Mouse (Mus musculus) bone marrow macrophage, adult 2 months (primary cell): ENCODE measurements around the gene Ubash3b. TPM values are rescaled to one million over a fixed set of nuclear protein-coding genes. Genes with fewer than 3 reads are reported as not detected.

ENCODE experiments used
- H3K27ac ChIP-seq: 2 replicates; pipeline ENCODE4 v1.5.1; 2012; ENCODE audit warnings: low read depth, low read length; ENCODE audit not compliant: insufficient read depth
- H3K4me1 ChIP-seq: 2 replicates; pipeline ENCODE4 v1.6.1; 2012; ENCODE audit warnings: low read length; ENCODE audit not compliant: control insufficient read depth, insufficient read depth
- H3K4me3 ChIP-seq: 2 replicates; pipeline ENCODE4 v1.5.1; 2012; ENCODE audit warnings: mild to moderate bottlenecking, low read length, moderate library complexity; ENCODE audit not compliant: insufficient read depth
- CTCF ChIP-seq: IDR thresholded peaks from 2 replicates; pipeline ENCODE4 v1.5.1; 2012; ENCODE audit warnings: low read depth, mild to moderate bottlenecking, low read length, moderate library complexity
- POLR2A ChIP-seq: IDR thresholded peaks from 2 replicates; pipeline ENCODE4 v1.6.1; 2012; ENCODE audit warnings: mild to moderate bottlenecking, low read depth, low read length, borderline replicate concordance
- polyA plus RNA-seq: library from polyadenylated mRNA; stranded (reverse); fragments of >200 nt; gene quantifications from 2 replicates; pipeline ENCODE4 v1.2.4, GENCODE M21; 2012; ENCODE audit not compliant: missing spikeins, insufficient read depth, insufficient read length

Ubash3b gene
- polyA plus RNA-seq, 1 experiment = 19.7 TPM

- TF ChIP-seq CTCF (no peak), POLR2A (no peak)
- H3K4me3 ChIP-seq = no peak overlapping the region
These were observed 177.2 kb downstream of the Ubash3b start for GRCm38 (mm10) chr9:40984313-40984712.

DNA sequence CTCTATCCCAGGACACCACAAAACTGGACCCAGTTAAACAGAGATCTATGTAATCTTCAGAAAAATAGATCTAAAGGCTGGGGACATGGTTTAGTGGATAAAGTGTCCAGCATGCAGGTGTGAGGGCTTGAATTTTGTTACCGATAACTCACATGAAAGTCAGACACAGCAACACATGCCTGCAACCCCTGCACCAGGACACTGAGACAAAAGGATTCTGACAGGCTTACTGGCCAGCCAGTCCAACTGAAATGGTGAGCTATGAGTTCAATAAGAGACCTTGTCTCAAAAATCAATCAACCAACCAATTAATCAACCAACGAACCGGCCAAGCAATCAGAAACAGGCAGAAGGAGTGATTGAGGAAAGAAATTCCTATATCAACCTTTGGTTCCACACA is 177.7 kb downstream of the Ubash3b start:
- H3K4me3 ChIP-seq = no peak overlapping the region
- H3K4me1 ChIP-seq = no peaks in the 10 kb centered on the region
- no peak overlapping the region for H3K27ac ChIP-seq
- TF ChIP-seq POLR2A (no peak), CTCF (no peak)

More at GRCm38 (mm10) chr9:40984313-40984712, 177.2 kb downstream of the Ubash3b start:
- no peaks in the 10 kb centered on the region for H3K4me1 ChIP-seq
- no peak overlapping the region for H3K27ac ChIP-seq

DNA sequence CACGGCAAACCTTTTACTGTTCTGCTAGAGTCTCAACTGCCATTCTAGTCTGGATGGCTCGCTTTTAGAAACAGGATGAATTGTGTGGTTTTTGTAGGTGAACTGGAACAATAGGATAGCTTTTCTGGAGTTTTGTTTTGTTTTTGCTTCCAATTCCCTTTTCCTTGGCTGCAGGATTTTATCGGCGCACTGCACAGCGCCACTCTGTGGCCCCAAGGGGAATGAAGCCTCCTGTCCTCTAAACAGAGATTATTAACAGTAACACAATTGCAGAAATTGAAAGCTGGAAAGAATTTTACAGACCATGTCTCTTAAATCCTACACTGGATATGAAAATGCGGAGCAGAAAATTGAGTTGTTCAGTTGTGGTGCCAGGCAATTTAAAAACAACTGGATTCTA is 179.0 kb downstream of the Ubash3b start:
- Histone ChIP-seq H3K4me1 (no peaks in the 10 kb centered on the region), H3K4me3 (no peak overlapping the region), H3K27ac (no peak overlapping the region)
- no peak for TF ChIP-seq POLR2A
- peak; percentile 92 for TF ChIP-seq CTCF

GRCm38 (mm10) chr9:40974042-40974801 is 187.3 kb downstream of the Ubash3b start:
- peaks cover 6% of the 10 kb centered on the region; the same call in 1 of the 2 replicates for H3K4me1 ChIP-seq
- no peak overlapping the region for H3K27ac ChIP-seq
- no peak overlapping the region for H3K4me3 ChIP-seq
- TF ChIP-seq CTCF = 0 out of 2 replicates have a peak, but pooled peaks have one; percentile 10
- no peak for TF ChIP-seq POLR2A

DNA sequence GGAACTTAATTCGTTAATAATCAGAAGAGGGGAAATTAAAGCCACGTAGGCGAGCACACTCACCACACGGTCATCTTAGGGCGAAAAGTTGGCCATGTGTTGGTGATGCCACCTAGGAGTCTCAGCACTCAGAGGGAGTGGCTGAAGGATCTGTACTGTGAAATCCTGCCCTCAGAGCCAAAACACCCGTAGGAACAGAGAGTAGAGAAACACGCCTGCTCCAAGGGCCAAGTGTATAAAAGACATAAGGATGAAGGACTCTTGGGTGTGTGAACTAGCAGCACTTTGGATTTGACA is 197.1 kb downstream of the Ubash3b start:
- H3K27ac ChIP-seq = no peak overlapping the region
- H3K4me1 ChIP-seq = 0 out of 2 replicates have a peak, but pooled peaks cover 3% of the 10 kb centered on the region
- no peak for TF ChIP-seq POLR2A
- no peak for TF ChIP-seq CTCF
- no peak overlapping the region for H3K4me3 ChIP-seq

DNA sequence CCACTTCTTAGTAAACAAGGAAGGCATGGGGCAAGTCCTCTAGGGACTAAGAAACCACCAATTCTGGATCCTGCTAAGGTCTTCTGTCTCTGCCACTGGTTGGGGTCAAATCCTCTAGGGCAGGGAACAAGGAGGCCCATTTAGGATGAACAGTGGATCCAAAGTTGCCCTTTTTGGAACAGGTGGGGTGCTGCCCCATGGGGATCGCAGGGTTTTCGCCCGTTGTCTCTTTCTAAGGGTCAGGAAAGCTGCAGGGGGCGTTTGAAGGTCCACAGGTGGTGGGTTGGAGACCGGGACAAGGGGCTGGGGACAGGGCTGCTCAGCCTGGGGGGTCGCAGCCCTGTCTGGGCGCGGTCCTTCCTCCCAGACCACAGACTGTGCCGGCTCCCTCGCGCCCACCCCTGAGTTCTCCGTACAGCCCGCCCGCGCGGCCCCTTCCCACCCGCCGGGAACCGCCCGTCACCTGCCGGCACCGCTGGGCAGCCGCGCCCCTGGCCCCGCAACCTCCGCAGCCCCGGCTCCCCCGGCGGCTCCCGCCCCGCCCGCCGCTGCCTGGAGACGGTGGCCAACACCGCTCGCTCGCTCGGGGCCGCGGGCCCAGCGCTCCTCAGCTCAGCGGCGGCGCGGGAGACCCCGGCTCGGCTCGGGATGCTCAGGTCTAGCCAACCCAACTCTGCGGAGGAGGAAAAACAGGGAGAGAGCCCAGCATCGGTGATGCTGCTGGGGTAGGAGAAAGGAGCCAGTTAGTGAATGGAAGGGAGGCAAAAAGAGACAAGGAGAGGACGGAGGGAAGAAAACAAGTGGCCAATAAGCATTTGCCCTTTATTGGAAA is 197.7 kb downstream of the Ubash3b start, which contains the start of gene Jhy:
Gene Jhy (minus strand): TSS at position 533 of the 832 bp plus-strand sequence.
- Histone ChIP-seq H3K4me1 (0 out of 2 replicates have a peak, but pooled peaks cover 3% of the 10 kb centered on the region), H3K27ac (no peak within 1 kb of the TSS), H3K4me3 (no peak within 1 kb of the TSS)
- TF ChIP-seq CTCF (no peak), POLR2A (no peak)

- no peak overlapping the region for H3K27ac ChIP-seq
- 0 out of 2 replicates have a peak, but pooled peaks cover 3% of the 10 kb centered on the region for H3K4me1 ChIP-seq
These were observed 200.1 kb downstream of the Ubash3b start for GRCm38 (mm10) chr9:40961401-40961800.

More at GRCm38 (mm10) chr9:40961401-40961800, 200.1 kb downstream of the Ubash3b start:
- TF ChIP-seq POLR2A = no peak
- TF ChIP-seq CTCF = no peak
- no peak overlapping the region for H3K4me3 ChIP-seq

Other genes with a start within 250 kb of the Ubash3b start
- gene Jhy, start 197.6 kb downstream of the Ubash3b start, polyA plus RNA-seq = not detected in 2 replicates
- not detected in 2 replicates for gene Crtam, start 157.1 kb downstream of the Ubash3b start, polyA plus RNA-seq